Mouse (Mus musculus): ENCODE measurements at regions not wholly inside any gene's neighbourhood (a gene's known extent, or its start where the extent isn't known, plus 50 kb on each side); places are given as distances from the start of the nearest gene placed in this dataset.

- DNase-seq (ENCODE audit: extremely low spot score), result no peak
These were observed 86.1 kb downstream of the Abhd5 start for GRCm38 (mm10) chr9:122437464-122437863.

- no peak for DNase-seq (ENCODE audit: extremely low spot score)
These were observed 95.1 kb downstream of the Abhd5 start for GRCm38 (mm10) chr9:122446387-122447105.

GRCm38 (mm10) chr9:122447568-122447967 is 96.2 kb downstream of the Abhd5 start:
- DNase-seq (ENCODE audit: extremely low spot score), result no peak

- DNase-seq (ENCODE audit: extremely low spot score), result no peak
These were observed 96.9 kb downstream of the Abhd5 start for GRCm38 (mm10) chr9:122448342-122448741.

GRCm38 (mm10) chr9:122450524-122450923 is 99.1 kb downstream of the Abhd5 start:
- DNase-seq (ENCODE audit: extremely low spot score), result no peak

GRCm38 (mm10) chr9:122455301-122455700 is 103.9 kb downstream of the Abhd5 start:
- no peak for DNase-seq (ENCODE audit: extremely low spot score)

- no peak for DNase-seq (ENCODE audit: extremely low spot score)
These were observed 104.4 kb downstream of the Abhd5 start for GRCm38 (mm10) chr9:122455779-122456178.

GRCm38 (mm10) chr9:122459491-122459890 is 108.1 kb downstream of the Abhd5 start:
- DNase-seq (ENCODE audit: extremely low spot score), result no peak

GRCm38 (mm10) chr9:122471539-122471938 is 120.1 kb downstream of the Abhd5 start:
- no peak for DNase-seq (ENCODE audit: extremely low spot score)

- peak; percentile 54 for DNase-seq (ENCODE audit: extremely low spot score)
These were observed 124.9 kb downstream of the Abhd5 start for GRCm38 (mm10) chr9:122476356-122476755.

- DNase-seq (ENCODE audit: extremely low spot score), result no peak
These were observed 135.6 kb downstream of the Abhd5 start for GRCm38 (mm10) chr9:122487001-122487400.

GRCm38 (mm10) chr9:122494691-122495090 is 143.3 kb downstream of the Abhd5 start:
- DNase-seq (ENCODE audit: extremely low spot score), result no peak

GRCm38 (mm10) chr9:122496482-122496985 is 145.1 kb downstream of the Abhd5 start:
- DNase-seq (ENCODE audit: extremely low spot score), result no peak

- DNase-seq (ENCODE audit: extremely low spot score), result peak; percentile 33
These were observed 150.5 kb downstream of the Abhd5 start for GRCm38 (mm10) chr9:122501864-122502341.

GRCm38 (mm10) chr9:122521569-122521968 is 170.2 kb downstream of the Abhd5 start:
- no peak for DNase-seq (ENCODE audit: extremely low spot score)

- peak; percentile 15 for DNase-seq (ENCODE audit: extremely low spot score)
These were observed 174.2 kb downstream of the Abhd5 start for GRCm38 (mm10) chr9:122525621-122526055.

- no peak for DNase-seq (ENCODE audit: extremely low spot score)
These were observed 176.9 kb downstream of the Abhd5 start for GRCm38 (mm10) chr9:122528267-122528666.

- DNase-seq (ENCODE audit: extremely low spot score), result no peak
These were observed 178.3 kb downstream of the Abhd5 start for GRCm38 (mm10) chr9:122529721-122530120.

- DNase-seq (ENCODE audit: extremely low spot score), result no peak
These were observed 180.4 kb downstream of the Abhd5 start for GRCm38 (mm10) chr9:122531806-122532205.

GRCm38 (mm10) chr9:122534121-122534814 is 182.9 kb downstream of the Abhd5 start:
- DNase-seq (ENCODE audit: extremely low spot score), result no peak

- DNase-seq (ENCODE audit: extremely low spot score), result no peak
These were observed 183.6 kb downstream of the Abhd5 start for GRCm38 (mm10) chr9:122534965-122535364.

GRCm38 (mm10) chr9:122540091-122540490 is 188.7 kb downstream of the Abhd5 start:
- no peak for DNase-seq (ENCODE audit: extremely low spot score)

- no peak for DNase-seq (ENCODE audit: extremely low spot score)
These were observed 191.1 kb upstream of the Topaz1 start for GRCm38 (mm10) chr9:122556051-122556450.

Measured in embryo, embryonic 9.5 days (tissue).